Mouse (Mus musculus) ES-Bruce4 (cell line): ENCODE measurements around the gene Hps4. TPM values are rescaled to one million over a fixed set of nuclear protein-coding genes. Genes with fewer than 3 reads are reported as not detected.

Experiments used
- H3K27ac ChIP-seq: 2 replicates; pipeline ENCODE4 v1.5.1; 2012; ENCODE audit warnings: low read length, inconsistent platforms; ENCODE audit not compliant: insufficient read depth
- H3K27me3 ChIP-seq: 2 replicates; pipeline ENCODE4 v1.6.1; 2012; ENCODE audit warnings: mild to moderate bottlenecking, low read length, inconsistent platforms; ENCODE audit not compliant: control insufficient read depth, poor library complexity, insufficient read depth, severe bottlenecking
- H3K36me3 ChIP-seq: 2 replicates; pipeline ENCODE4 v1.6.1; 2012; ENCODE audit warnings: inconsistent platforms, mild to moderate bottlenecking, low read length, moderate library complexity; ENCODE audit not compliant: control insufficient read depth, poor library complexity, insufficient read depth, severe bottlenecking
- H3K4me1 ChIP-seq: one replicate; pipeline ENCODE4 v1.8.1; 2011; ENCODE audit warnings: low read length; ENCODE audit not compliant: control insufficient read depth, insufficient read depth
- H3K4me3 ChIP-seq: 2 replicates; pipeline ENCODE4 v1.5.1; 2011; ENCODE audit warnings: low read depth, mild to moderate bottlenecking, low read length
- H3K9ac ChIP-seq: 2 replicates; pipeline ENCODE4 v1.6.1; 2012; ENCODE audit warnings: low read depth, mild to moderate bottlenecking, inconsistent platforms; ENCODE audit not compliant: poor library complexity, severe bottlenecking
- H3K9me3 ChIP-seq: replicated peaks from 2 replicates; pipeline ENCODE4 v1.6.1; 2012; ENCODE audit warnings: mild to moderate bottlenecking, low read length, inconsistent platforms; ENCODE audit not compliant: control insufficient read depth, poor library complexity, insufficient read depth, severe bottlenecking
- CTCF ChIP-seq: IDR thresholded peaks from one replicate; pipeline ENCODE4 v1.8.1; 2011; ENCODE audit warnings: low read depth, low read length
- EP300 ChIP-seq: IDR thresholded peaks from 2 replicates; pipeline ENCODE4 v1.6.1; 2011; ENCODE audit warnings: low read depth, low read length; ENCODE audit not compliant: insufficient read depth
- POLR2A ChIP-seq: IDR thresholded peaks from one replicate; pipeline ENCODE4 v1.8.1; 2011; ENCODE audit warnings: low read length; ENCODE audit not compliant: insufficient read depth
- polyA plus RNA-seq: library from polyadenylated mRNA; stranded (reverse); fragments of >200 nt; gene quantifications from 2 replicates; pipeline ENCODE4 v1.2.4, GENCODE M21; 2011; ENCODE audit warnings: low read depth; ENCODE audit not compliant: missing spikeins, insufficient read depth, insufficient read length

Hps4 gene
- polyA plus RNA-seq, 1 experiment: 17.3 TPM

DNA sequence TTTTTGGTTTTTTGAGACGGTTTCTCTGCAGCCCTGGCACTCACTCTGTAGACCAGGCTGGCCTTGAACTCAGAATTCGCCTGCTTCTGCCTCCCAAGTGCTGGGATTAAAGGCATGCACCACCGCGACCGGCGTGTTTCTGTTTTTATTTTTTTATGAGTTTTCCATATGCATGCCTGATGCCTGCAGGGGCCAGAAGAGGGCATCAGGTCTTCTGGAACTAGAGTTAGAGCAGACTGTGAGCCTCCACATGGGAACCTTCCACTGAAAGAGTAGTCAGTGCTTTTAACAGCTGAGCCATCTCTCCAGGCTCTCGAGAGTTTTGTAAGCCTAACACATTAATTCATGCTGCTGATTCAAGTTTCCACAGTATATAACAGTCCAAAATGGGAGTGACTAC lies 3.7 kb upstream of the Hps4 start:
- Histone ChIP-seq H3K4me3 (no peak overlapping the region), H3K4me1 (no peaks in the 10 kb centered on the region), H3K9ac (no peak overlapping the region), H3K36me3 (peaks cover 30% of the 10 kb centered on the region), H3K27ac (no peak overlapping the region), H3K9me3 (no peaks in the 10 kb centered on the region), H3K27me3 (no peaks in the 10 kb centered on the region)
- no peak for TF ChIP-seq CTCF
- TF ChIP-seq EP300: no peak
- no peak for TF ChIP-seq POLR2A

DNA sequence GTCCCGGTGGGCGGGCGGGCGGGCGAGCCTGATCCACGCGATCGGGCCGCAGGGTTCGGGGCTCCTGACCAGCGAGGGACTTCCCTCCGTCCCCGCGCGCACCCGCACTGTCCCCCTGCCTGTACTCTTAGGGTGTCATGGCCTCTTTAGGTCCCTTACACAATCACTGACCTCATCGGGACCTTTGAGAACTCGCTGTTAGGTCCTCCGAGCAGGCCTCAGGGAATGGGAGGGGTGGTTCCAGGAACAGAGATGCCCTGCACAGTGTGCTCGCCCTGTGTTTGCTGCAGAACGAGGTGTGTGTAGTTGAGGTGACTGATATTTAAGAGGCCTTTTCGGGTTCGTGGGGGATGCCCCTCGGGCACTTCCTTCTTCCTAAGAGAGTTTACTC lies 317 bp downstream of the Hps4 start:
- Histone ChIP-seq H3K36me3 (peaks cover 6% of the 10 kb centered on the region; the same call in 1 of the 2 replicates), H3K4me1 (no peaks in the 10 kb centered on the region), H3K27ac (no peak overlapping the region)

GRCm38 (mm10) chr5:112344092-112344960 lies 1.4 kb downstream of the Hps4 start:
- Histone ChIP-seq H3K4me3 (no peak overlapping the region), H3K27me3 (no peaks in the 10 kb centered on the region), H3K4me1 (no peaks in the 10 kb centered on the region), H3K9me3 (no peaks in the 10 kb centered on the region), H3K36me3 (peaks cover 4% of the 10 kb centered on the region; the same call in 1 of the 2 replicates), H3K9ac (no peak overlapping the region), H3K27ac (no peak overlapping the region)
- no peak for TF ChIP-seq CTCF
- no peak for TF ChIP-seq POLR2A
- TF ChIP-seq EP300: no peak

More for the DNA sequence above, 317 bp downstream of the Hps4 start:
- peak overlapping the region; percentile 79 for H3K9ac ChIP-seq
- H3K4me3 ChIP-seq: peak overlapping the region; percentile 99
- TF ChIP-seq POLR2A (no peak), CTCF (no peak), EP300 (no peak)
- no peaks in the 10 kb centered on the region for H3K27me3 ChIP-seq
- H3K9me3 ChIP-seq: no peaks in the 10 kb centered on the region

GRCm38 (mm10) chr5:112346211-112346965 lies 3.5 kb downstream of the Hps4 start:
- Histone ChIP-seq H3K4me1 (no peaks in the 10 kb centered on the region), H3K36me3 (no peaks in the 10 kb centered on the region), H3K4me3 (no peak overlapping the region), H3K9ac (no peak overlapping the region), H3K9me3 (no peaks in the 10 kb centered on the region), H3K27me3 (no peaks in the 10 kb centered on the region), H3K27ac (no peak overlapping the region)
- no peak for TF ChIP-seq EP300
- TF ChIP-seq CTCF: no peak
- TF ChIP-seq POLR2A: no peak

- Histone ChIP-seq H3K9ac (no peak overlapping the region), H3K4me3 (no peak overlapping the region), H3K27ac (no peak overlapping the region), H3K9me3 (no peaks in the 10 kb centered on the region), H3K36me3 (no peaks in the 10 kb centered on the region), H3K4me1 (no peaks in the 10 kb centered on the region), H3K27me3 (no peaks in the 10 kb centered on the region)
- TF ChIP-seq CTCF (no peak), POLR2A (no peak), EP300 (no peak)
Measured at GRCm38 (mm10) chr5:112349169-112349568, 6.3 kb downstream of the Hps4 start.

- no peak overlapping the region for H3K4me3 ChIP-seq
- no peak for TF ChIP-seq CTCF
- TF ChIP-seq POLR2A: no peak
- no peak for TF ChIP-seq EP300
- H3K27ac ChIP-seq: no peak overlapping the region
- no peaks in the 10 kb centered on the region for H3K27me3 ChIP-seq
- no peaks in the 10 kb centered on the region for H3K9me3 ChIP-seq
- no peaks in the 10 kb centered on the region for H3K36me3 ChIP-seq
- no peak overlapping the region for H3K9ac ChIP-seq
- H3K4me1 ChIP-seq: no peaks in the 10 kb centered on the region
Measured at GRCm38 (mm10) chr5:112355493-112355892, 12.6 kb downstream of the Hps4 start.
